Comparison of ENCODE assay signal across 9 mouse cellular contexts in genomic region chr9:120377726-120378125, GRCm38 (mm10).
A peak's percentile ranks its signal among the peaks of the same experiment; 100 is the strongest.
DNase-seq lines count a peak whose midpoint lies in the region; ATAC-seq and TF ChIP-seq lines count a peak whose summit lies in the region.
"Had no signal": no experiment of that assay in that cellular context is flagged by ENCODE, and none has a peak within 500 bp of the region (broad histone marks: within the 10 kb centered on the region; RNA-seq: fewer than 3 reads in every experiment).

No protein-coding gene starts in this region.

- no peaks in the 10 kb centered on the region for H3K9me3 ChIP-seq in heart, postnatal 0 days (replicated peaks; ENCODE audit: control insufficient read depth, low read length)
- no peaks in the 10 kb centered on the region for H3K9me3 ChIP-seq in midbrain, embryonic 14.5 days (ENCODE audit: control insufficient read depth, low read length)
- H3K9me3 ChIP-seq: liver, embryonic 15.5 days had no signal

- TF ChIP-seq CTCF in heart, postnatal 0 days (IDR thresholded peaks at IDR 0.05; ENCODE audit: low read depth): peak; percentile 92

- no peak for TF ChIP-seq EP300 in heart, postnatal 0 days (IDR thresholded peaks at IDR 0.05; ENCODE audit: low read depth)

- ATAC-seq in heart, postnatal 0 days (ENCODE audit: insufficient read depth, low read depth): no peak
- no peak for ATAC-seq in midbrain, embryonic 14.5 days (ENCODE audit: low FRiP score, low TSS enrichment)
- no peak for ATAC-seq in inflammation-experienced regulatory T-cells, adult 6 months

- no peak overlapping the region for H3K9ac ChIP-seq in heart, postnatal 0 days (replicated peaks; ENCODE audit: low read depth, low read length)
- H3K9ac ChIP-seq in midbrain, embryonic 14.5 days (replicated peaks; ENCODE audit: low read length): no peak overlapping the region
- H3K9ac ChIP-seq: liver, embryonic 15.5 days had no signal

- no peaks in the 10 kb centered on the region for H3K36me3 ChIP-seq in heart, postnatal 0 days (replicated peaks; ENCODE audit: control insufficient read depth, insufficient read depth, low read length)
- no peaks in the 10 kb centered on the region for H3K36me3 ChIP-seq in midbrain, embryonic 14.5 days (ENCODE audit: control insufficient read depth, insufficient read depth, low read length)
- H3K36me3 ChIP-seq: liver, embryonic 15.5 days had no signal

- no peak overlapping the region for H3K4me2 ChIP-seq in heart, postnatal 0 days (ENCODE audit: low read depth, low read length)
- H3K4me2 ChIP-seq in midbrain, embryonic 14.5 days (ENCODE audit: low read length): no peak overlapping the region
- H3K4me2 ChIP-seq: liver, embryonic 15.5 days had no signal

- H3K4me3 ChIP-seq in heart, postnatal 0 days (ENCODE audit: low read depth, low read length): no peak overlapping the region
- H3K4me3 ChIP-seq in midbrain, embryonic 14.5 days (replicated peaks; ENCODE audit: low read depth, low read length): no peak overlapping the region
- H3K4me3 ChIP-seq: liver, embryonic 15.5 days had no signal

- 22% methylated on average over 11 of the region's 11 CpGs for WGBS in heart, postnatal 0 days
- 27% methylated on average over 11 of the region's 11 CpGs for WGBS in midbrain, embryonic 14.5 days

- H3K27ac ChIP-seq in heart, postnatal 0 days (ENCODE audit: low read depth): no peak overlapping the region
- H3K27ac ChIP-seq in midbrain, embryonic 14.5 days (replicated peaks; ENCODE audit: low read depth, low read length): no peak overlapping the region
- H3K27ac ChIP-seq: liver, embryonic 15.5 days had no signal

- no peaks in the 10 kb centered on the region for H3K4me1 ChIP-seq in heart, postnatal 0 days (ENCODE audit: control insufficient read depth, insufficient read depth)
- 0 out of 2 replicates have a peak, but pooled peaks cover 2% of the 10 kb centered on the region for H3K4me1 ChIP-seq in midbrain, embryonic 14.5 days (ENCODE audit: control insufficient read depth, insufficient read depth, low read length)
- H3K4me1 ChIP-seq: liver, embryonic 15.5 days had no signal

- no peaks in the 10 kb centered on the region for H3K27me3 ChIP-seq in heart, postnatal 0 days (ENCODE audit: control insufficient read depth, insufficient read depth, low read length)
- no peaks in the 10 kb centered on the region for H3K27me3 ChIP-seq in midbrain, embryonic 14.5 days (ENCODE audit: control insufficient read depth, insufficient read depth, low read length)
- H3K27me3 ChIP-seq: liver, embryonic 15.5 days had no signal

- peak; percentile 53 for DNase-seq in heart, postnatal 0 days (ENCODE audit: low spot score)
- no peak for DNase-seq in heart, adult 11 months
- peak; percentile 70 for DNase-seq in 3T3-L1 (ENCODE audit: low read depth, low spot score)
- peak; percentile 39 for DNase-seq in R1 (ENCODE audit: low read depth, low spot score)
- peak; percentile 56 to 60 for DNase-seq in cerebellum, postnatal 36 days
- peak; percentile 74 for DNase-seq in induced T-regulatory cell, adult 2 months (ENCODE audit: low read depth)
- DNase-seq in midbrain, embryonic 14.5 days: peak; percentile 90
